9 mouse cellular contexts compared by ENCODE assay signal in the genomic region with DNA sequence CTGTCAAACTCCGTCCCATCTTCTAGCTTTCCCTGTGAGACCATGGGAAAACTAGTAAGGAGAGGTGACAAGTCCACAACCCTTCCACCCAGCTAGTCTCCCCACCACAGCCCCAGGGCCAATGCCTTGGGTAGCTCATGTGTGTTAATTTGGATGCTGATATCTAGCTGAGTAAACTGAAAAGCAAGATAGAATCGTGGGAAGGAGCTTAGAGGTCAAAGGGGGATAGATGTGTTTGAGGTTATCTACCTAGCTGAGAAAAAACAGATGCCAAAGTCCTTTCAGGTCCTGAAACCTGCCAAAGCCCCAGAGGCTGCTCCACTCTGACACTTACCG. TPM values are rescaled to one million over a fixed set of nuclear protein-coding genes. Genes with fewer than 3 reads are reported as not detected.
DNase-seq lines count a peak whose midpoint lies in the region; ATAC-seq and TF ChIP-seq lines count a peak whose summit lies in the region.
"Had no signal": no experiment of that assay in that cellular context is flagged by ENCODE, and none has a peak within 500 bp of the region (broad histone marks: within the 10 kb centered on the region; RNA-seq: fewer than 3 reads in every experiment).

No protein-coding gene starts in this region.

- H3K9me3 ChIP-seq in kidney, embryonic 16.5 days (ENCODE audit: low read length): no peaks in the 10 kb centered on the region
- no peaks in the 10 kb centered on the region for H3K9me3 ChIP-seq in embryonic facial prominence, embryonic 13.5 days
- H3K9me3 ChIP-seq in intestine, embryonic 16.5 days (ENCODE audit: control insufficient read depth, low read length): no peaks in the 10 kb centered on the region

- H3K4me2 ChIP-seq in kidney, embryonic 16.5 days (replicated peaks; ENCODE audit: low read depth, low read length): peak overlapping the region; percentile 84
- H3K4me2 ChIP-seq in embryonic facial prominence, embryonic 13.5 days: peak overlapping the region; percentile 85
- H3K4me2 ChIP-seq in intestine, embryonic 16.5 days (ENCODE audit: low read depth, low read length): peak overlapping the region; percentile 83
- peak overlapping the region; percentile 100 for H3K4me2 ChIP-seq in myocyte (ENCODE audit: low read depth)

- peaks cover 46% of the 10 kb centered on the region for H3K4me1 ChIP-seq in kidney, embryonic 16.5 days (ENCODE audit: insufficient read depth, low read length)
- H3K4me1 ChIP-seq in embryonic facial prominence, embryonic 13.5 days: peaks cover 50% of the 10 kb centered on the region
- peaks cover 35% of the 10 kb centered on the region for H3K4me1 ChIP-seq in intestine, embryonic 16.5 days (ENCODE audit: control insufficient read depth, insufficient read depth, low read length)

- WGBS in kidney, embryonic 16.5 days: 40% methylated on average over 3 of the region's 3 CpGs
- 39% methylated on average over 3 of the region's 3 CpGs for whole genome bisulfite sequencing in embryonic facial prominence, embryonic 13.5 days
- 33% methylated on average over 3 of the region's 3 CpGs for WGBS in intestine, embryonic 16.5 days

- peak overlapping the region; percentile 85 for H3K27ac ChIP-seq in kidney, embryonic 16.5 days (ENCODE audit: low read length)
- H3K27ac ChIP-seq in embryonic facial prominence, embryonic 13.5 days: peak overlapping the region; percentile 91
- peak overlapping the region; percentile 83 for H3K27ac ChIP-seq in intestine, embryonic 16.5 days (ENCODE audit: low read length)

- H3ac ChIP-seq in myocyte (ENCODE audit: control insufficient read depth, insufficient read length): no peak overlapping the region

- H3K4me3 ChIP-seq in kidney, embryonic 16.5 days (ENCODE audit: low read length): peak overlapping the region; percentile 72
- H3K4me3 ChIP-seq in embryonic facial prominence, embryonic 13.5 days: peak overlapping the region; percentile 66
- H3K4me3 ChIP-seq in intestine, embryonic 16.5 days (ENCODE audit: low read length): peak overlapping the region; percentile 78
- H3K4me3 ChIP-seq in myocyte: peak overlapping the region; percentile 83

- TF ChIP-seq POLR2A in myocyte (IDR thresholded peaks at IDR 0.05; ENCODE audit: insufficient read length, low read depth): no peak

- no peaks in the 10 kb centered on the region for H3K27me3 ChIP-seq in kidney, embryonic 16.5 days (ENCODE audit: insufficient read depth, low read length)
- no peaks in the 10 kb centered on the region for H3K27me3 ChIP-seq in embryonic facial prominence, embryonic 13.5 days
- no peaks in the 10 kb centered on the region for H3K27me3 ChIP-seq in intestine, embryonic 16.5 days (replicated peaks; ENCODE audit: control insufficient read depth, insufficient read depth, low read length)
- no peaks in the 10 kb centered on the region for H3K27me3 ChIP-seq in myocyte (ENCODE audit: control insufficient read depth, insufficient read depth, insufficient read length)

- DNase-seq in kidney, postnatal 10 days: no peak
- DNase-seq in c-Kit-positive CD71-positive TER-119-positive erythroid progenitor cells, embryonic 14.5 days (ENCODE audit: low spot score): no peak
- no peak for DNase-seq in layer of hippocampus, postnatal 14 days (ENCODE audit: low spot score in 2 of 2)
- DNase-seq in urinary bladder, postnatal 4 days (ENCODE audit: low spot score in 2 of 2): no peak
- DNase-seq: lung, postnatal 10 days had no signal

- peaks cover 20% of the 10 kb centered on the region for H3K36me3 ChIP-seq in kidney, embryonic 16.5 days (ENCODE audit: insufficient read depth, low read length)
- H3K36me3 ChIP-seq in embryonic facial prominence, embryonic 13.5 days: peaks cover 38% of the 10 kb centered on the region
- H3K36me3 ChIP-seq in intestine, embryonic 16.5 days (ENCODE audit: control insufficient read depth, insufficient read depth, low read length): peaks cover 7% of the 10 kb centered on the region; the same call in 1 of the 2 replicates
- H3K36me3 ChIP-seq in myocyte (ENCODE audit: control insufficient read depth, insufficient read depth): peaks cover 7% of the 10 kb centered on the region

- no peak for ATAC-seq in kidney, embryonic 16.5 days (ENCODE audit: low FRiP score, low TSS enrichment)
- ATAC-seq in embryonic facial prominence, embryonic 13.5 days (ENCODE audit: insufficient number of reproducible peaks, insufficient read depth, low FRiP score, low TSS enrichment, low read depth): no peak
- ATAC-seq in intestine, embryonic 16.5 days: no peak

- H3K79me2 ChIP-seq in myocyte (ENCODE audit: control insufficient read depth, insufficient read depth): peaks cover 46% of the 10 kb centered on the region

- H3K9ac ChIP-seq in kidney, embryonic 16.5 days (replicated peaks; ENCODE audit: low read length): peak overlapping the region; percentile 74
- H3K9ac ChIP-seq in embryonic facial prominence, embryonic 13.5 days: peak overlapping the region; percentile 63
- H3K9ac ChIP-seq in intestine, embryonic 16.5 days (ENCODE audit: low read depth, low read length): peak overlapping the region; percentile 79

TF ChIP-seq in myocyte, 11 proteins besides CTCF, POLR2A, EP300 and RAD21:
- TF ChIP-seq CEBPB (IDR thresholded peaks at IDR 0.05; ENCODE audit: insufficient read depth, poor library complexity, severe bottlenecking) (no peak), MYOG (IDR thresholded peaks at IDR 0.05; ENCODE audit: control insufficient read depth in 1 of 3, insufficient read depth in 1 of 3, insufficient read length in 2 of 3, low read depth in 2 of 3) (no peak), TCF12 (IDR thresholded peaks at IDR 0.05; ENCODE audit: insufficient read depth, poor library complexity, severe bottlenecking) (no peak), MYOD1 (IDR thresholded peaks at IDR 0.05; ENCODE audit: control insufficient read depth in 1 of 3, insufficient read length in 2 of 3, low read depth in 2 of 3) (no peak), SRF (IDR thresholded peaks at IDR 0.05; ENCODE audit: control insufficient read depth, insufficient read length, low read depth) (no peak), MAX (IDR thresholded peaks at IDR 0.05; ENCODE audit: low read depth) (no peak), POLR2AphosphoS2 (IDR thresholded peaks at IDR 0.05; ENCODE audit: insufficient read length, low read depth) (no peak)

RNA-seq across cellular contexts. Expression of gene Fkbp2, which starts 1.7 kb away (rescaled TPM):
- polyA plus RNA-seq in kidney, embryonic 16.5 days (2015; fragmentation: Nextera tagmentation; extraction: Ambion mirVana): 139 and 150 TPM in 2 replicates
- polyA plus RNA-seq in embryonic facial prominence, embryonic 13.5 days (2015; fragmentation: Nextera tagmentation; extraction: Ambion mirVana): 84.4 and 95.1 TPM in 2 replicates
- polyA plus RNA-seq in intestine, embryonic 16.5 days (2015; fragmentation: Nextera tagmentation; extraction: Ambion mirVana): 176 and 195 TPM in 2 replicates
- 96.8 TPM for polyA plus RNA-seq in myocyte (2012; fragmentation: generic; extraction: Trizol)
- 10 to 100 TPM; 68.8 to 73.3 TPM for total RNA-seq in layer of hippocampus, postnatal 14 days (2021)

RNA-seq across cellular contexts. Expression of gene Plcb3, which starts 2.3 kb away (rescaled TPM):
- 44.1 and 48.8 TPM in 2 replicates for polyA plus RNA-seq in kidney, embryonic 16.5 days (2015; fragmentation: Nextera tagmentation; extraction: Ambion mirVana)
- 41.5 and 42.4 TPM in 2 replicates for polyA plus RNA-seq in embryonic facial prominence, embryonic 13.5 days (2015; fragmentation: Nextera tagmentation; extraction: Ambion mirVana)
- 198 and 222 TPM in 2 replicates for polyA plus RNA-seq in intestine, embryonic 16.5 days (2015; fragmentation: Nextera tagmentation; extraction: Ambion mirVana)
- 34.3 TPM for polyA plus RNA-seq in myocyte (2012; fragmentation: generic; extraction: Trizol)
- 10 to 100 TPM; 14.7 to 15.9 TPM for total RNA-seq in layer of hippocampus, postnatal 14 days (2021)

RNA-seq across cellular contexts. Expression of gene Ppp1r14b, which starts 3.8 kb away (rescaled TPM):
- polyA plus RNA-seq in kidney, embryonic 16.5 days (2015; fragmentation: Nextera tagmentation; extraction: Ambion mirVana): 51.5 and 53.8 TPM in 2 replicates
- 84.9 and 120 TPM in 2 replicates for polyA plus RNA-seq in embryonic facial prominence, embryonic 13.5 days (2015; fragmentation: Nextera tagmentation; extraction: Ambion mirVana)
- polyA plus RNA-seq in intestine, embryonic 16.5 days (2015; fragmentation: Nextera tagmentation; extraction: Ambion mirVana): 57.9 and 58.2 TPM in 2 replicates
- 1,032 TPM for polyA plus RNA-seq in myocyte (2012; fragmentation: generic; extraction: Trizol)
- total RNA-seq in layer of hippocampus, postnatal 14 days (2021): 100 to 1,000 TPM in 1 of 2 experiments, 10 to 100 TPM in 1; 96.6 to 107 TPM

RNA-seq across cellular contexts. Expression of gene Vegfb, which starts 8.8 kb away (rescaled TPM):
- polyA plus RNA-seq in kidney, embryonic 16.5 days (2015; fragmentation: Nextera tagmentation; extraction: Ambion mirVana): 25.1 and 37.3 TPM in 2 replicates
- 53.4 and 58.6 TPM in 2 replicates for polyA plus RNA-seq in embryonic facial prominence, embryonic 13.5 days (2015; fragmentation: Nextera tagmentation; extraction: Ambion mirVana)
- polyA plus RNA-seq in intestine, embryonic 16.5 days (2015; fragmentation: Nextera tagmentation; extraction: Ambion mirVana): 18.3 and 21.5 TPM in 2 replicates
- polyA plus RNA-seq in myocyte (2012; fragmentation: generic; extraction: Trizol): 49.2 TPM
- 10 to 100 TPM; 67.4 to 70.3 TPM for total RNA-seq in layer of hippocampus, postnatal 14 days (2021)

RNA-seq across cellular contexts. Expression of gene Dnajc4, which starts 13.8 kb away (rescaled TPM):
- 26.8 and 27.3 TPM in 2 replicates for polyA plus RNA-seq in kidney, embryonic 16.5 days (2015; fragmentation: Nextera tagmentation; extraction: Ambion mirVana)
- polyA plus RNA-seq in embryonic facial prominence, embryonic 13.5 days (2015; fragmentation: Nextera tagmentation; extraction: Ambion mirVana): 23.0 and 23.8 TPM in 2 replicates
- 26.9 and 29.5 TPM in 2 replicates for polyA plus RNA-seq in intestine, embryonic 16.5 days (2015; fragmentation: Nextera tagmentation; extraction: Ambion mirVana)
- 28.5 TPM for polyA plus RNA-seq in myocyte (2012; fragmentation: generic; extraction: Trizol)
- 10 to 100 TPM; 18.7 to 24.2 TPM for total RNA-seq in layer of hippocampus, postnatal 14 days (2021)
